Comparison of ENCODE assay signal across 8 mouse cellular contexts in the genomic region with DNA sequence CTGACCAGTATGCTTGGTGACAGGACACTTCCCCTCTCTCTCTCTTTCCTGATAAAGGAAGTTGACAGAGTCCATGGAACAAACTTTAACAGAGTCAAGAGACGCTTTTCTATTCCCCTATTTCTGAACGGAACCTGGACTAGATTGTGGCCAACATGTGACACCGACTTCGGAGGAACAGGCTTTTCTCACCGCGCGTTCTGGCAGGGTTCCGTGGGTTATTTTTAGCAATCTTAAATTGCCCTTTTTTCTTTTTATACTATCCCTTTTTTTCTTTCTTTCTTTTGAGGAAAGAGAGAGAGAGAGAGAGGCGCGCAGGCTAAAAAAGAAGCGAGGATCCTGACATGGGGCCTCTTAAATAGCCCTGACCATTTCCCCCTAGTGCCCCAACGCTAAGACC. TPM values are rescaled to one million over a fixed set of nuclear protein-coding genes. Genes with fewer than 3 reads are reported as not detected.
DNase-seq lines count a peak whose midpoint lies in the region; ATAC-seq and TF ChIP-seq lines count a peak whose summit lies in the region.

No protein-coding gene starts in this region.

- intact Hi-C loops in gastrocnemius, postnatal 14 days (cut with DNase I; ENCODE audit: low total_unique reads), result no loop called here

- TF ChIP-seq POLR2A in liver, adult 2 months (IDR thresholded peaks at IDR 0.05; ENCODE audit: extremely low read depth, insufficient read depth, low read length), result no peak

- H3K9me3 ChIP-seq in forebrain, embryonic 10.5 days, result no peaks in the 10 kb centered on the region
- no peaks in the 10 kb centered on the region for H3K9me3 ChIP-seq in intestine, postnatal 0 days (ENCODE audit: control insufficient read depth)
- H3K9me3 ChIP-seq in neural tube, embryonic 13.5 days, result no peaks in the 10 kb centered on the region

- H3K27me3 ChIP-seq in liver, adult 2 months (ENCODE audit: control insufficient read depth, insufficient read depth, low read length), result no peaks in the 10 kb centered on the region
- H3K27me3 ChIP-seq in forebrain, embryonic 10.5 days (ENCODE audit: poor library complexity, severe bottlenecking), result no peaks in the 10 kb centered on the region
- peaks cover 11% of the 10 kb centered on the region; the same call in 1 of the 2 replicates for H3K27me3 ChIP-seq in intestine, postnatal 0 days (replicated peaks; ENCODE audit: control insufficient read depth, insufficient read depth, low read length)
- H3K27me3 ChIP-seq in neural tube, embryonic 13.5 days, result no peaks in the 10 kb centered on the region

- no peaks in the 10 kb centered on the region for H3K36me3 ChIP-seq in liver, adult 2 months (ENCODE audit: control insufficient read depth, insufficient read depth, low read length)
- peaks cover 42% of the 10 kb centered on the region for H3K36me3 ChIP-seq in forebrain, embryonic 10.5 days (replicated peaks)
- H3K36me3 ChIP-seq in intestine, postnatal 0 days (ENCODE audit: control insufficient read depth, insufficient read depth), result no peaks in the 10 kb centered on the region; the same call in 1 of the 2 replicates
- peaks cover 11% of the 10 kb centered on the region; the same call in 1 of the 2 replicates for H3K36me3 ChIP-seq in neural tube, embryonic 13.5 days

- H3K27ac ChIP-seq in liver, adult 2 months (replicated peaks; ENCODE audit: insufficient read depth, low read depth, low read length), result peak overlapping the region; percentile 59; the same call in 1 of the 2 replicates
- peak overlapping the region; percentile 92 for H3K27ac ChIP-seq in forebrain, embryonic 10.5 days
- H3K27ac ChIP-seq in intestine, postnatal 0 days (ENCODE audit: low read depth, low read length), result no peak overlapping the region
- H3K27ac ChIP-seq in neural tube, embryonic 13.5 days (replicated peaks), result peak overlapping the region; percentile 87

- peak; percentile 56 for DNase-seq in liver, adult 2 months (ENCODE audit: extremely low read depth, low read depth, low spot score)
- DNase-seq in liver, result no peak
- no peak for DNase-seq in forebrain, embryonic 10.5 days (ENCODE audit: extremely low spot score, low spot score)
- DNase-seq in frontal cortex, postnatal 36 days (ENCODE audit: low spot score in 2 of 2), result no peak
- no peak for DNase-seq in gastrocnemius, postnatal 14 days
- no peak for DNase-seq in left cerebral cortex, adult 18-20 months (ENCODE audit: low spot score in 2 of 2)

- H3K79me2 ChIP-seq in liver, adult 2 months (ENCODE audit: control insufficient read depth, insufficient read depth, low read length), result peaks cover 14% of the 10 kb centered on the region

- WGBS in liver, adult 2 months, result 5% methylated on average over 12 of the region's 12 CpGs
- 9% methylated on average over 12 of the region's 12 CpGs for WGBS in forebrain, embryonic 10.5 days
- 3% methylated on average over 12 of the region's 12 CpGs for WGBS in intestine, postnatal 0 days
- WGBS in neural tube, embryonic 13.5 days, result 3% methylated on average over 12 of the region's 12 CpGs

- H3K4me2 ChIP-seq in intestine, postnatal 0 days (replicated peaks; ENCODE audit: low read depth), result peak overlapping the region; percentile 99
- H3K4me2 ChIP-seq in neural tube, embryonic 13.5 days, result peak overlapping the region; percentile 99

- TF ChIP-seq CTCF in liver, adult 2 months (IDR thresholded peaks at IDR 0.05; ENCODE audit: low read depth, low read length), result no peak
- TF ChIP-seq CTCF in intestine, postnatal 0 days (IDR thresholded peaks at IDR 0.05; ENCODE audit: low read depth), result no peak

- H3K4me3 ChIP-seq in liver, adult 2 months (ENCODE audit: insufficient read depth, low read depth, low read length), result peak overlapping the region; percentile 68
- H3K4me3 ChIP-seq in forebrain, embryonic 10.5 days, result peak overlapping the region; percentile 79
- H3K4me3 ChIP-seq in intestine, postnatal 0 days (ENCODE audit: low read depth, low read length), result peak overlapping the region; percentile 64
- H3K4me3 ChIP-seq in neural tube, embryonic 13.5 days, result peak overlapping the region; percentile 74

- H3K9ac ChIP-seq in liver, adult 2 months (ENCODE audit: low read depth, low read length), result peak overlapping the region; percentile 92
- H3K9ac ChIP-seq in intestine, postnatal 0 days (ENCODE audit: low read depth, low read length), result peak overlapping the region; percentile 71
- peak overlapping the region; percentile 88 for H3K9ac ChIP-seq in neural tube, embryonic 13.5 days

- no peak for ATAC-seq in intestine, postnatal 0 days
- no peak for ATAC-seq in neural tube, embryonic 13.5 days (ENCODE audit: low read depth)

- H3K4me1 ChIP-seq in liver, adult 2 months (ENCODE audit: control insufficient read depth, insufficient read depth, low read length), result peaks cover 10% of the 10 kb centered on the region
- peaks cover 71% of the 10 kb centered on the region for H3K4me1 ChIP-seq in forebrain, embryonic 10.5 days
- no peaks in the 10 kb centered on the region for H3K4me1 ChIP-seq in intestine, postnatal 0 days (replicated peaks; ENCODE audit: control insufficient read depth, insufficient read depth, low read length)
- H3K4me1 ChIP-seq in neural tube, embryonic 13.5 days (replicated peaks), result peaks cover 78% of the 10 kb centered on the region

RNA-seq across cellular contexts. Expression of a gene that starts 0.7 kb away (rescaled TPM):
- total RNA-seq in liver, adult 2 months (2014; rRNA removed), result 4.6 and 5.5 TPM in 2 replicates
- polyA plus RNA-seq in liver, adult 2 months (2012; rRNA removed), result 8.5 and 9.5 TPM in 2 replicates
- polyA plus RNA-seq in forebrain, embryonic 10.5 days (2016; fragmentation: Nextera tagmentation; extraction: Ambion mirVana), result 22.5 and 22.7 TPM in 2 replicates
- 3.8 and 4.5 TPM in 2 replicates for polyA plus RNA-seq in intestine, postnatal 0 days (2015; fragmentation: Nextera tagmentation; extraction: Ambion mirVana)
- 49.0 and 50.8 TPM in 2 replicates for polyA plus RNA-seq in neural tube, embryonic 13.5 days (2015; fragmentation: Nextera tagmentation; extraction: Ambion mirVana)
- total RNA-seq in gastrocnemius, postnatal 14 days (2021), result 10 to 100 TPM; 14.3 to 18.5 TPM
- total RNA-seq in left cerebral cortex, adult 18-20 months (2021), result 10 to 100 TPM; 24.8 to 27.5 TPM

RNA-seq across cellular contexts. Expression of a gene that starts 0.8 kb away (rescaled TPM):
- total RNA-seq in liver, adult 2 months (2014; rRNA removed), result 0.07 and 0.09 TPM in 2 replicates
- 0.04 TPM in 1 of 2 replicates, not detected in the other for polyA plus RNA-seq in liver, adult 2 months (2012; rRNA removed)
- 23.1 and 23.6 TPM in 2 replicates for polyA plus RNA-seq in forebrain, embryonic 10.5 days (2016; fragmentation: Nextera tagmentation; extraction: Ambion mirVana)
- polyA plus RNA-seq in intestine, postnatal 0 days (2015; fragmentation: Nextera tagmentation; extraction: Ambion mirVana), result 1.5 and 1.8 TPM in 2 replicates
- 15.7 and 15.8 TPM in 2 replicates for polyA plus RNA-seq in neural tube, embryonic 13.5 days (2015; fragmentation: Nextera tagmentation; extraction: Ambion mirVana)
- total RNA-seq in gastrocnemius, postnatal 14 days (2021), result not detected
- total RNA-seq in left cerebral cortex, adult 18-20 months (2021), result under 1 TPM; 0.70 to 0.91 TPM

RNA-seq across cellular contexts. Expression of a gene that starts 40.1 kb away (rescaled TPM):
- total RNA-seq in liver, adult 2 months (2014; rRNA removed), result 22.4 and 49.3 TPM in 2 replicates
- 108 and 119 TPM in 2 replicates for polyA plus RNA-seq in liver, adult 2 months (2012; rRNA removed)
- 27.5 and 28.4 TPM in 2 replicates for polyA plus RNA-seq in forebrain, embryonic 10.5 days (2016; fragmentation: Nextera tagmentation; extraction: Ambion mirVana)
- polyA plus RNA-seq in intestine, postnatal 0 days (2015; fragmentation: Nextera tagmentation; extraction: Ambion mirVana), result 71.6 and 79.0 TPM in 2 replicates
- 58.0 and 62.5 TPM in 2 replicates for polyA plus RNA-seq in neural tube, embryonic 13.5 days (2015; fragmentation: Nextera tagmentation; extraction: Ambion mirVana)
- 10 to 100 TPM; 79.1 to 81.6 TPM for total RNA-seq in gastrocnemius, postnatal 14 days (2021)
- total RNA-seq in left cerebral cortex, adult 18-20 months (2021), result 100 to 1,000 TPM; 242 to 279 TPM
